Mouse (Mus musculus) E14TG2a.4 (cell line): ENCODE measurements around the gene Azin2.

Source experiments
- CTCF ChIP-seq: conservative IDR thresholded peaks from 2 replicates; pipeline ENCODE4 v1.5.1; 2014; ENCODE audit warnings: low read length
- NANOG ChIP-seq: IDR thresholded peaks from 2 replicates; pipeline ENCODE4 v1.6.1; 2014; ENCODE audit warnings: borderline replicate concordance, low read length, mixed read lengths
- POU5F1 ChIP-seq: IDR thresholded peaks from 2 replicates; pipeline ENCODE4 v1.6.1; 2014; ENCODE audit warnings: low read length, borderline replicate concordance

DNA sequence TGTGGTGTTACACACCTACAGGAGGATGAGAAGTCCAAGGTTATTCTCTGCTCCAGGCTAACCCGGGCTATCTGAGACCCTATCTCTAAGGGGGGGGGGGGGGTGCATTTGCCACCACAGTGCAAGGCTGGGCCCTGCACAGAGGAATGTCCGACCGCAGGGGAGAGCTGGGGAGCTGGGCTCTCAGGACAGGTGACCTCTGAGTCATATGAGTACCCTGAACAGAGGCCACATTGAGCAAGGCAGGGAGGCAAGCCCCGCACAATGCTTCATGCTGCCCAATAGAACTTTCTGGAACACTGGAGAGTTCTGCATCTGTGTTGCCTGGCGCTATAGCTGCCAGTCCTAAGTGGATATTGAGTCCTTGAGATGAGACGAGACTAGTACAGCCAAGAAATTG lies 70.1 kb downstream of the Azin2 start:
- TF ChIP-seq CTCF (no peak), NANOG (no peak), POU5F1 (no peak)
